Mouse (Mus musculus): ENCODE results near the gene Man2b1. TPM values are rescaled to one million over a fixed set of nuclear protein-coding genes. Genes with fewer than 3 reads are reported as not detected.

Gene Man2b1
- polyA plus RNA-seq (2012; ENCODE audit: insufficient read depth, insufficient read length, missing spikeins) = 17.4 and 20.8 TPM in 2 replicates

- Histone ChIP-seq H3K4me3 (ENCODE audit: insufficient read depth, low read depth, low read length) (peak within 1 kb of the TSS; percentile 79), H3K4me1 (ENCODE audit: control insufficient read depth, insufficient read depth, insufficient read length, low read length) (no peaks in the 10 kb centered on the region), H3K27ac (replicated peaks; ENCODE audit: low read depth, low read length) (peak within 1 kb of the TSS; percentile 18; the same call in 1 of the 2 replicates)
Observed at GRCm38 (mm10) chr8:85083108-85083813, at the start of gene Man2b1. TSS of gene Man2b1 (plus strand) at chr8:85083270.

GRCm38 (mm10) chr8:85033867-85034266 lies 49.2 kb upstream of the Man2b1 start:
- no peak overlapping the region for H3K27ac ChIP-seq (replicated peaks; ENCODE audit: low read depth, low read length)
- peaks cover 9% of the 10 kb centered on the region for H3K4me1 ChIP-seq (ENCODE audit: control insufficient read depth, insufficient read depth, insufficient read length, low read length)
- no peak overlapping the region for H3K4me3 ChIP-seq (ENCODE audit: insufficient read depth, low read depth, low read length)

GRCm38 (mm10) chr8:85034764-85035163 lies 48.3 kb upstream of the Man2b1 start:
- Histone ChIP-seq H3K27ac (replicated peaks; ENCODE audit: low read depth, low read length) (0 out of 2 replicates have a peak overlapping the region, but pooled peaks have one; percentile 20), H3K4me1 (ENCODE audit: control insufficient read depth, insufficient read depth, insufficient read length, low read length) (peaks cover 6% of the 10 kb centered on the region; the same call in 1 of the 2 replicates), H3K4me3 (ENCODE audit: insufficient read depth, low read depth, low read length) (peak overlapping the region; percentile 84)

- peaks cover 6% of the 10 kb centered on the region; the same call in 1 of the 2 replicates for H3K4me1 ChIP-seq (ENCODE audit: control insufficient read depth, insufficient read depth, insufficient read length, low read length)
- peak overlapping the region; percentile 84 for H3K4me3 ChIP-seq (ENCODE audit: insufficient read depth, low read depth, low read length)
- peak overlapping the region; percentile 64 for H3K27ac ChIP-seq (replicated peaks; ENCODE audit: low read depth, low read length)
Observed at GRCm38 (mm10) chr8:85035165-85035727, 47.8 kb upstream of the Man2b1 start.

DNA sequence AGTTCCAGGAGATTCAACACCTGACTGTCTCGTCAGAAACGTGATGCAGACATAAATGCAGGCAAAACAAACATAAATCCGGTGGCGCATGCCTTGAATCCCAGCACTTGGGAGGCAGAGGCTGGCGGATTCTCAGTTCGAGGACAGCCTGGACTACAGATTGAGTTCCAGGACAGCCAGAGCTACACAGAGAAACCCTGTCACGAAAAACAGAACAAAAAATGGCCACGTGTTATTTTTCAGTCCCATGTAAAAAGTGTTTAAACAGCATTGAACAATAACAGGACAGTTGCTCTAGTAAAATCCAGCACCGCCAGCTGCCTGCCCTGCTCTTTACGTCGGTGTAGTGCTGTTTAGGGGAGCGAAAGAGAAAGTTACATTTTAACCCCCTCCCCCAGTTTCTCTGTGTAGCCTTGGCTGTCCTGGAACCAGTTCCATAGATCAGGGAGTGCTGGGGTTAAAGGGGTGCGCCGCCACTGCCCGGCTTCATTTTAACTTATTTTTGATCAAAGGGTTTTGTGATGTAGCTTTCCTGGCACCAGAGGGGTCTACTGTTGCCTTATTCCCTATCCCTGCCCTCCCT lies 47.3 kb upstream of the Man2b1 start:
- H3K4me1 ChIP-seq (ENCODE audit: control insufficient read depth, insufficient read depth, insufficient read length, low read length) = peaks cover 6% of the 10 kb centered on the region; the same call in 1 of the 2 replicates
- peak overlapping the region; percentile 84 for H3K4me3 ChIP-seq (ENCODE audit: insufficient read depth, low read depth, low read length)
- H3K27ac ChIP-seq (replicated peaks; ENCODE audit: low read depth, low read length) = peak overlapping the region; percentile 64

DNA sequence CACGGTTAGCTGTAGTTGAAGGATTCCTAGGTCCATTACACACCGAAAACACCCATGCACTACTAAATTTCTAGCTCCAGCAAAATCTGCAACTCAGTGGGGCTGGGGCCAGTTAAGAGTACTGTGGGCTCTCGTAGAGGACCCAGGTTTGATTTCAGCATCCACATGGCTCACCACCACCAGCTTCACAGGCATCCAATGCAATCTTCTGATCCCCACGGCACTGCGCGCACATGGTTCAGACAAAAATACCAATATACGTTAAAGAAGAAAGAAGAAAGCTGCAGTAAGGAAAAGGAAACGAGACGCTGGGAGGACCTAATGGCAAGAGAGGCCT lies 46.7 kb upstream of the Man2b1 start:
- Histone ChIP-seq H3K27ac (replicated peaks; ENCODE audit: low read depth, low read length) (peak overlapping the region; percentile 64), H3K4me3 (ENCODE audit: insufficient read depth, low read depth, low read length) (peak overlapping the region; percentile 84), H3K4me1 (ENCODE audit: control insufficient read depth, insufficient read depth, insufficient read length, low read length) (peaks cover 6% of the 10 kb centered on the region; the same call in 1 of the 2 replicates)

- H3K4me1 ChIP-seq (ENCODE audit: control insufficient read depth, insufficient read depth, insufficient read length, low read length) = peaks cover 6% of the 10 kb centered on the region; the same call in 1 of the 2 replicates
- peak within 1 kb of the TSS; percentile 73 for H3K27ac ChIP-seq (replicated peaks; ENCODE audit: low read depth, low read length)
- peak within 1 kb of the TSS; percentile 84 for H3K4me3 ChIP-seq (ENCODE audit: insufficient read depth, low read depth, low read length)
Observed at GRCm38 (mm10) chr8:85036718-85037365, 46.2 kb upstream of the Man2b1 start, which contains the start of gene Tnpo2. TSS of gene Tnpo2 (plus strand) at chr8:85036915.

DNA sequence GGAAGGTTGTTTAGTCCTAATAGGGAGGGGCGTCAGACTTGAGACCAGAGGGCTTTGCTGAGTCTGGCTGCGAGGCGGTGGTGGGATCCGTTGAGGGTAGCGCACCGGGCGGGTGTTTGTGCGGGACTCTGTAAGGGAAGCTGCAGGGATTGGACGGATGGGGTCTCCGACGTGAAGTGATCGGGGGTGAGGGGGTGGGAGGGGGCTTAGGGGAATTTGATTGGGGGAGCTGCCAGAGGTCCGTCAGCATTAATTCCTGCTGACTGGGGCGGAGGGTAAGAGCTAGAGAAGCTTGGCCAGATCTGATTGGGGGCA lies 45.7 kb upstream of the Man2b1 start:
- H3K4me3 ChIP-seq (ENCODE audit: insufficient read depth, low read depth, low read length) = peak overlapping the region; percentile 82
- peak overlapping the region; percentile 24; the same call in 1 of the 2 replicates for H3K27ac ChIP-seq (replicated peaks; ENCODE audit: low read depth, low read length)
- H3K4me1 ChIP-seq (ENCODE audit: control insufficient read depth, insufficient read depth, insufficient read length, low read length) = peaks cover 6% of the 10 kb centered on the region; the same call in 1 of the 2 replicates

DNA sequence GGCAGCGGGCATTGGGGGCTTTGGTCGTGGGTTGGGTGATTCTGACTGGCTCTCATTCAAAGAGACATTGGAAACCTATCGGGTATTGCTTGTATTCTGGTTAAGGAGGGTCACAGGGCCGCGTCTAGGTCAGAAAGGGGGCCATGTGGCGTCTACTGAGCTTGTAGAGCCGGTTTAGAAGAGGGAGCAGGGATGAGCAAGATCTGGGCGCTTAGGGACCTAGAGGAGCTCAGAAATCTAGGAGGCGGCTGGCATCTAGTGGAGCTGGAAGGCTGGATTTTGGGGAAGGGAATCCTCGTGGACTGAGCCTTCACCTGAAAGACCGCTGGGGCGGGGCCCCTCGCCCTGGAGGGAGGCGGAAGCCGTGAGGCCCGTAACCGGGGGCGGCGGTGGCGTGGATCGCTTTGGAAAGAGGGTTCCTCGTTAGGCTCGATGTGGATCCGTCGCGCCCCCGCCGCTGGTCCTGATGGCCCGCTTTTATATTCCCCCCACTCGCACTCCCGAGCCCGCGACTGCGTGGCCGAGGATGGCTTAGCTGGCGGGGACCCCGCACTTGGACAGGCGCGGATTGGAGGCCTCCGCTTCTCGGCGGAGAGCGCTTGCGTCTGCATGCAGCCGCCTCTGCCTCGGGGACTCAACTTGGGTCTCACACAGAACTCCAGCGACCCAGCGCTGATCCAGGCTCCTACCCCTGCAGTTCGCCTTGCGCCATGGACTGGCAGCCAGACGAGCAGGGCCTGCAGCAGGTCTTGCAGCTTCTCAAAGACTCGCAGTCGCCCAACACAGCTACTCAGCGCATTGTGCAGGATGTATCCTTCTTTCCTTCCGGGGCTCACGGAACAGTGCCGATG lies 45.2 kb upstream of the Man2b1 start:
- Histone ChIP-seq H3K4me3 (ENCODE audit: insufficient read depth, low read depth, low read length) (peak overlapping the region; percentile 82), H3K4me1 (ENCODE audit: control insufficient read depth, insufficient read depth, insufficient read length, low read length) (peaks cover 6% of the 10 kb centered on the region; the same call in 1 of the 2 replicates), H3K27ac (replicated peaks; ENCODE audit: low read depth, low read length) (peak overlapping the region; percentile 8; the same call in 1 of the 2 replicates)

DNA sequence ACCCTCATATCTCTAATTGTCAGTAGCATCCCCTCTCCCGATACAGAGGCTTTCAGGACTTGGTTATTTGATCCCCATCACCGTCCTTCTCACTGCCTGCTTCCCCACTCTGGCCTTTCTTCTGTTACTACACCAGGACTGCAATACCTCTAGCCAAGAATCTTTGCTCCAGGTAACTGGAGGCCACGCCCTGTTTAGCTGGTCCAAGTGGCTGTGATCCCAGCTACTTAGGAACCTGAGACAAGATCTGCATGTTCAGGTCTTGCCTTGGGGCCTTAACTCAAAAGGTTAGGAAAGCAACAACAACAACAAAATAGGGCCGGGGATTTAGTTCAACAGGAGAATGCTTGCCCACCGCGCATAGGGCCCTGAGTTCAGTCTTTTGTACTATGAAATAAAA lies 39.5 kb upstream of the Man2b1 start:
- Histone ChIP-seq H3K27ac (replicated peaks; ENCODE audit: low read depth, low read length) (no peak overlapping the region), H3K4me3 (ENCODE audit: insufficient read depth, low read depth, low read length) (no peak overlapping the region), H3K4me1 (ENCODE audit: control insufficient read depth, insufficient read depth, insufficient read length, low read length) (no peaks in the 10 kb centered on the region)

DNA sequence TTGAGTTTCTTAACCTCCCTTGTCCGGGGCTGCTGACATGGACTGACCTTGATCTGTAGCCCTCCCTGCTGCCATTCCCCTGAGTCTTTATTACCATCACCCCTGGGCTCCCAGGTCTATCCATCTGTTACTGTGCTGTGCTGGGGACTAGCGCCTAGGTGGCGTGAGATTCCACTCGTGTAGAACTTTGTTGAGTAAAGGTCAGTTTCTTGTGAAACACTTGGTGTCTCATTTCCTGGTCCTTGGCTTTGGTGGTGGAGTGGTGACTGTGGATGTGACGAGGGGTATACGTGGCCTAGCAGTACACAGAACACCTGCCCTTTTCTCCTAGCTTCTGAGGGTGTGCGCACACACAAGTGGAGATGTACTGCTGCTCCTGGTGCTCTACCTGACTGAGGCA lies 25.7 kb upstream of the Man2b1 start:
- Histone ChIP-seq H3K4me1 (ENCODE audit: control insufficient read depth, insufficient read depth, insufficient read length, low read length) (peaks cover 5% of the 10 kb centered on the region; the same call in 1 of the 2 replicates), H3K4me3 (ENCODE audit: insufficient read depth, low read depth, low read length) (no peak overlapping the region), H3K27ac (replicated peaks; ENCODE audit: low read depth, low read length) (no peak overlapping the region)

- Histone ChIP-seq H3K4me1 (ENCODE audit: control insufficient read depth, insufficient read depth, insufficient read length, low read length) (peaks cover 5% of the 10 kb centered on the region; the same call in 1 of the 2 replicates), H3K27ac (replicated peaks; ENCODE audit: low read depth, low read length) (no peak within 1 kb of the TSS)
Observed at GRCm38 (mm10) chr8:85059879-85060616, 23.0 kb upstream of the Man2b1 start, which contains the start of gene Fbxw9. TSS of gene Fbxw9 (plus strand) at chr8:85060055.

DNA sequence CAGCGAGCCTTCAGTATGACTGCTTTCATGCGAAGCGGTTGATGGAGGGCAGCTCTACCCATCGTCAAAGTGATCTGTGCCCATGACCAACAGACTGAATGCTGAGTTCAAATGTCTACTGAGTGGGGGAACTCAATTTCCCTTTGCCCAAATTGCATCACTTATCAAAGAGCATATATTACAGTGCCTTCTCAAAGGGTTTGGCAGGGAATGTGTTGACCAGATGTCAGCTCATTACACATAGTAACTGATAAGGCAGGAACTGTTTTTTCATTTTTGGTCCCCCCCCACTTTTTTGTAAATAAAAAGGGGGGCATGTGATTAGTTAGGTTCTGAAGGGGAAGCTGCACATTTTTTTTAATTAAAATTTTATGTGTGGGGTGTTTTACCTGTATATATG lies 20.5 kb upstream of the Man2b1 start:
- Histone ChIP-seq H3K4me1 (ENCODE audit: control insufficient read depth, insufficient read depth, insufficient read length, low read length) (peaks cover 5% of the 10 kb centered on the region; the same call in 1 of the 2 replicates), H3K27ac (replicated peaks; ENCODE audit: low read depth, low read length) (no peak overlapping the region), H3K4me3 (ENCODE audit: insufficient read depth, low read depth, low read length) (no peak overlapping the region)

More at GRCm38 (mm10) chr8:85059879-85060616, 23.0 kb upstream of the Man2b1 start, which contains the start of gene Fbxw9:
- H3K4me3 ChIP-seq (ENCODE audit: insufficient read depth, low read depth, low read length) = peak within 1 kb of the TSS; percentile 95

GRCm38 (mm10) chr8:85065213-85065612 lies 17.9 kb upstream of the Man2b1 start:
- Histone ChIP-seq H3K27ac (replicated peaks; ENCODE audit: low read depth, low read length) (no peak overlapping the region), H3K4me3 (ENCODE audit: insufficient read depth, low read depth, low read length) (no peak overlapping the region), H3K4me1 (ENCODE audit: control insufficient read depth, insufficient read depth, insufficient read length, low read length) (peaks cover 5% of the 10 kb centered on the region; the same call in 1 of the 2 replicates)

Measured in brown adipose tissue, adult 24 weeks (tissue).